Mouse (Mus musculus) CH12.LX (cell line): ENCODE data around the gene Hnrnpd. TPM values are rescaled to one million over a fixed set of nuclear protein-coding genes. Genes with fewer than 3 reads are reported as not detected.

Experiments used
- DNase-seq: peaks from one replicate; pipeline ENCODE4 v3.0.0-alpha.2; 2013; ENCODE audit errors: extremely low read depth
- H3K27ac ChIP-seq: 2 replicates; pipeline ENCODE4 v1.5.1; 2012; ENCODE audit warnings: low read depth, mild to moderate bottlenecking, control low read depth, moderate library complexity; ENCODE audit not compliant: insufficient read depth
- H3K27me3 ChIP-seq: replicated peaks from 2 replicates; pipeline ENCODE3; 2012; ENCODE audit warnings: inconsistent platforms
- H3K36me3 ChIP-seq, 2 experiments: replicated peaks in 1 of 2; 2 replicates each; pipeline versions ENCODE3 to v1.6.1; 2012; ENCODE audit warnings: inconsistent platforms in 1 of 2, low read length in 1 of 2, mild to moderate bottlenecking in 1 of 2, mixed read lengths in 1 of 2, moderate library complexity in 1 of 2; ENCODE audit not compliant: control insufficient read depth in 1 of 2, insufficient read depth in 1 of 2
- H3K4me1 ChIP-seq, 2 experiments: 2 replicates each; pipeline ENCODE4 v1.6.1; 2012; ENCODE audit warnings: inconsistent platforms in 1 of 2, moderate library complexity in 1 of 2; ENCODE audit not compliant: insufficient read depth in 2 of 2, control insufficient read depth in 1 of 2
- H3K4me2 ChIP-seq: 2 replicates; pipeline ENCODE4 v1.6.1; 2012; ENCODE audit warnings: low read depth, mild to moderate bottlenecking, control low read depth; ENCODE audit not compliant: poor library complexity, insufficient read depth, severe bottlenecking
- H3K4me3 ChIP-seq, 3 experiments: fragments of 150-350 bp in 1 of 3; sonication (generic) in 1 of 3; replicated peaks in 1 of 3; 2 replicates each; pipeline versions ENCODE3 to v1.5.1; 2011 to 2012; ENCODE audit warnings: low read depth in 2 of 3, low read length in 2 of 3, mild to moderate bottlenecking in 2 of 3, moderate library complexity in 2 of 3, control low read depth in 1 of 3, improper control_type of control experiment in 1 of 3, inconsistent platforms in 1 of 3, mixed read lengths in 1 of 3; ENCODE audit not compliant: poor library complexity in 1 of 3
- H3K79me2 ChIP-seq: replicated peaks from 2 replicates; pipeline ENCODE4 v1.6.1; 2012; ENCODE audit warnings: mild to moderate bottlenecking, moderate library complexity; ENCODE audit not compliant: control insufficient read depth, poor library complexity, insufficient read depth, severe bottlenecking; ENCODE audit errors: extremely low read depth
- H3K9ac ChIP-seq: 2 replicates; pipeline ENCODE4 v1.6.1; 2012; ENCODE audit warnings: low read depth, mild to moderate bottlenecking, control low read depth, moderate library complexity; ENCODE audit not compliant: insufficient read depth
- H3K9me3 ChIP-seq: replicated peaks from 2 replicates; pipeline ENCODE3; 2012; ENCODE audit warnings: low read length, inconsistent platforms, mixed read lengths
- BHLHE40 ChIP-seq: IDR thresholded peaks from 2 replicates; pipeline ENCODE4 v1.6.1; 2011; ENCODE audit warnings: mild to moderate bottlenecking, low read depth, low read length, improper control_type of control experiment
- CTCF ChIP-seq, 2 experiments: IDR thresholded peaks in 1 of 2; conservative IDR thresholded peaks in 1 of 2; 2 replicates each; pipeline ENCODE4 v1.5.1; 2011 to 2012; ENCODE audit warnings: low read depth in 2 of 2, low read length in 2 of 2, improper control_type of control experiment in 1 of 2, inconsistent platforms in 1 of 2, mild to moderate bottlenecking in 1 of 2, moderate library complexity in 1 of 2
- ELF1 ChIP-seq: IDR thresholded peaks from 2 replicates; pipeline ENCODE4 v1.6.1; 2014; ENCODE audit warnings: low read depth, mild to moderate bottlenecking, inconsistent platforms, low read length, improper control_type of control experiment
- GABPA ChIP-seq: IDR thresholded peaks from 2 replicates; pipeline ENCODE4 v1.6.1; 2012; ENCODE audit warnings: low read depth, low read length, improper control_type of control experiment, inconsistent platforms; ENCODE audit not compliant: insufficient replicate concordance
- JUN ChIP-seq: IDR thresholded peaks from 2 replicates; pipeline ENCODE4 v1.6.1; 2011; ENCODE audit warnings: low read depth, mild to moderate bottlenecking, low read length, improper control_type of control experiment, moderate library complexity; ENCODE audit not compliant: insufficient read depth
- MAZ ChIP-seq: IDR thresholded peaks from 2 replicates; pipeline ENCODE4 v1.6.1; 2012; ENCODE audit warnings: low read depth, mild to moderate bottlenecking, inconsistent platforms, low read length, improper control_type of control experiment, moderate library complexity
- MEF2A ChIP-seq: IDR thresholded peaks from 2 replicates; pipeline ENCODE4 v1.6.1; 2014; ENCODE audit warnings: low read depth, mild to moderate bottlenecking, inconsistent platforms, low read length, improper control_type of control experiment, borderline replicate concordance
- RAD21 ChIP-seq: IDR thresholded peaks from 2 replicates; pipeline ENCODE4 v1.6.1; 2011; ENCODE audit warnings: low read depth, mild to moderate bottlenecking, low read length, improper control_type of control experiment, moderate library complexity
- RCOR1 ChIP-seq: conservative IDR thresholded peaks from 2 replicates; pipeline ENCODE4 v1.6.1; 2012; ENCODE audit warnings: low read depth, mild to moderate bottlenecking, inconsistent platforms, low read length, improper control_type of control experiment
- SMC3 ChIP-seq: IDR thresholded peaks from 2 replicates; pipeline ENCODE4 v1.6.1; 2011; ENCODE audit warnings: low read depth, low read length, improper control_type of control experiment
- TBP ChIP-seq: conservative IDR thresholded peaks from 2 replicates; pipeline ENCODE4 v1.6.1; 2011; ENCODE audit warnings: low read depth, low read length, improper control_type of control experiment
- USF1 ChIP-seq: IDR thresholded peaks from 2 replicates; pipeline ENCODE4 v1.6.1; 2014; ENCODE audit warnings: low read depth, mild to moderate bottlenecking, inconsistent platforms, low read length, improper control_type of control experiment
- ZC3H11A ChIP-seq: IDR thresholded peaks from 2 replicates; pipeline ENCODE4 v1.6.1; 2012; ENCODE audit warnings: low read depth, mild to moderate bottlenecking, inconsistent platforms, low read length, improper control_type of control experiment
- ZMIZ1 ChIP-seq: IDR thresholded peaks from 2 replicates; pipeline ENCODE4 v1.6.1; 2012; ENCODE audit warnings: low read depth, mild to moderate bottlenecking, inconsistent platforms, low read length, improper control_type of control experiment
- ZNF384 ChIP-seq: IDR thresholded peaks from 2 replicates; pipeline ENCODE4 v1.6.1; 2012; ENCODE audit warnings: low read depth, low read length, improper control_type of control experiment, inconsistent platforms
- dilution Hi-C: fragments of 300-500 bp; cut with MboI; formaldehyde crosslinking; loops from 2 replicates; pipeline ENCODE4 v1.14.3; 2020; ENCODE audit warnings: low sequenced_read_pairs; ENCODE audit not compliant: extremely low pct_unique_long_range_greater_than_20kb, extremely low pct_ligation_motif_present
- in situ Hi-C: fragments of 300-500 bp; cut with MboI; formaldehyde crosslinking; loops from 3 replicates; pipeline ENCODE4 v1.14.3; 2019; ENCODE audit warnings: low sequenced_read_pairs, low pct_ligation_motif_present, low pct_unique_long_range_greater_than_20kb, mixed read lengths
- polyA plus RNA-seq: library from polyadenylated mRNA; unstranded; fragments of >175 nt; gene quantifications from 2 replicates; pipeline ENCODE4 v1.2.1, GENCODE M21; 2012; ENCODE audit warnings: low read depth; ENCODE audit not compliant: insufficient read length
- total RNA-seq, 2 experiments: library from RNA; depleted of rRNA; stranded (reverse); fragments of 300-350 nt in 1 of 2; fragments of >200 nt in 1 of 2; gene quantifications; 2 replicates each; pipeline ENCODE4 v1.2.3; 2012 to 2014

Hnrnpd gene
- total and polyA plus RNA-seq, 3 experiments = 19.0 to 319 (median 41.3) TPM

GRCm38 (mm10) chr5:99927951-99928350, 50.8 kb downstream of the Hnrnpd start:
- H3K4me1 ChIP-seq = no peaks in the 10 kb centered on the region
- H3K9ac ChIP-seq = no peak overlapping the region
- H3K36me3 ChIP-seq = no peaks in the 10 kb centered on the region
- TF ChIP-seq TBP = no peak
- no peak for TF ChIP-seq ZMIZ1
- TF ChIP-seq RCOR1 = no peak
- TF ChIP-seq ZNF384 = no peak
- no peak for TF ChIP-seq MEF2A
- TF ChIP-seq MAZ = no peak
- TF ChIP-seq GABPA = no peak
- peak; percentile 81 for TF ChIP-seq RAD21
- peak; percentile 52 to 76 for TF ChIP-seq CTCF (conservative IDR thresholded peaks at IDR 0.05 in 1 of 2, IDR thresholded peaks at IDR 0.05 in 1 of 2; ENCODE audit: low read depth in 2 of 2, low read length in 2 of 2)
- no peak for TF ChIP-seq JUN
- TF ChIP-seq USF1 = no peak
- peak; percentile 52 for TF ChIP-seq SMC3
- dilution Hi-C loops = no loop called here
- in situ Hi-C loops = loop anchor here (25.0 kb wide), 2 partner anchors 309 to 384 kb away; no protein-coding TSS in a partner anchor
- peak; percentile 46 for DNase-seq
- no peaks in the 10 kb centered on the region for H3K9me3 ChIP-seq
- H3K79me2 ChIP-seq = no peaks in the 10 kb centered on the region
- H3K27me3 ChIP-seq = no peaks in the 10 kb centered on the region
- no peak overlapping the region for H3K27ac ChIP-seq
- no peak overlapping the region for H3K4me3 ChIP-seq
- no peak overlapping the region for H3K4me2 ChIP-seq

GRCm38 (mm10) chr5:99922033-99922432, 56.7 kb downstream of the Hnrnpd start:
- no peak for TF ChIP-seq JUN
- no peak for TF ChIP-seq RCOR1
- TF ChIP-seq ZMIZ1 = no peak
- H3K4me1 ChIP-seq = no peaks in the 10 kb centered on the region
- H3K4me3 ChIP-seq = no peak overlapping the region
- no peaks in the 10 kb centered on the region for H3K36me3 ChIP-seq
- H3K79me2 ChIP-seq = no peaks in the 10 kb centered on the region
- H3K27ac ChIP-seq = no peak overlapping the region
- dilution Hi-C loops (no loop called here), in situ Hi-C loops (no loop called here)
- no peaks in the 10 kb centered on the region for H3K27me3 ChIP-seq
- no peak for DNase-seq
- no peaks in the 10 kb centered on the region for H3K9me3 ChIP-seq
- H3K4me2 ChIP-seq = no peak overlapping the region
- no peak overlapping the region for H3K9ac ChIP-seq

GRCm38 (mm10) chr5:99915494-99915893, 63.2 kb downstream of the Hnrnpd start:
- H3K79me2 ChIP-seq = no peaks in the 10 kb centered on the region
- in situ Hi-C loops (no loop called here), dilution Hi-C loops (no loop called here)
- H3K4me3 ChIP-seq = no peak overlapping the region
- no peak overlapping the region for H3K9ac ChIP-seq
- no peak overlapping the region for H3K27ac ChIP-seq
- H3K4me1 ChIP-seq = no peaks in the 10 kb centered on the region
- no peaks in the 10 kb centered on the region for H3K9me3 ChIP-seq
- H3K36me3 ChIP-seq = no peaks in the 10 kb centered on the region
- DNase-seq = no peak
- no peak for TF ChIP-seq ELF1
- TF ChIP-seq ZC3H11A = no peak
- TF ChIP-seq TBP = no peak
- TF ChIP-seq BHLHE40 = no peak
- no peaks in the 10 kb centered on the region for H3K27me3 ChIP-seq
- no peak overlapping the region for H3K4me2 ChIP-seq
